Mouse (Mus musculus): ENCODE measurements at regions not wholly inside any gene's neighbourhood (a gene's known extent, or its start where the extent isn't known, plus 50 kb on each side); places are given as distances from the start of the nearest gene placed in this dataset.

DNA sequence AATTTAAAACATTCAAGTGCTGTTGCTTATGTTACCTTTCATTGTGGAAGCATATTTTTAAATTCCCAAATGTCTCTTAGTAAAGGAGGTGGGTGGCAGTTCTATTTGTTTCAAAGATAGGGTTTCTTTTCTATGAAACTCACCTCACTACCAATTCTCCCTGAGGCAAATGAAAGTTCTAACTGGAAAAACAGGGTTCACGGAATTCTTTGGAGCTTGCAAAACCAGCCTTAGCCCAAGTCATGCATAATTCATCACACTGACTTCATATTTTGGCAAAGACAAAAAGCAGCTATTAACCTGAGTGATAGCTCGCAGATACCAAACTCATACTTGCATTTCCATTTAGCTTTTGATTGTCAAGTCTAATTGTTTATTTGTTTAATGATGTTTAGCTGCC is 73.8 kb downstream of the Dio2 start:
- no peaks in the 10 kb centered on the region for H3K4me1 ChIP-seq (ENCODE audit: insufficient read depth)
- WGBS (ENCODE audit: insufficient replicate concordance): 48% methylated on average over 2 of the region's 2 CpGs
- TF ChIP-seq EP300 (IDR thresholded peaks at IDR 0.05; ENCODE audit: low read depth) (no peak), CTCF (IDR thresholded peaks at IDR 0.05; ENCODE audit: low read depth) (no peak)
- H3K4me2 ChIP-seq (ENCODE audit: low read depth, low read length): no peak overlapping the region
- H3K27ac ChIP-seq (ENCODE audit: low read depth): no peak overlapping the region
- H3K9me3 ChIP-seq (ENCODE audit: low read length): no peaks in the 10 kb centered on the region
- H3K27me3 ChIP-seq (ENCODE audit: insufficient read depth, low read length): no peaks in the 10 kb centered on the region
- no peak for ATAC-seq
- H3K36me3 ChIP-seq (replicated peaks; ENCODE audit: insufficient read depth, low read length): no peaks in the 10 kb centered on the region
- H3K9ac ChIP-seq (replicated peaks): no peak overlapping the region
- H3K4me3 ChIP-seq (ENCODE audit: low read depth, low read length): no peak overlapping the region
- DNase-seq: no peak

DNA sequence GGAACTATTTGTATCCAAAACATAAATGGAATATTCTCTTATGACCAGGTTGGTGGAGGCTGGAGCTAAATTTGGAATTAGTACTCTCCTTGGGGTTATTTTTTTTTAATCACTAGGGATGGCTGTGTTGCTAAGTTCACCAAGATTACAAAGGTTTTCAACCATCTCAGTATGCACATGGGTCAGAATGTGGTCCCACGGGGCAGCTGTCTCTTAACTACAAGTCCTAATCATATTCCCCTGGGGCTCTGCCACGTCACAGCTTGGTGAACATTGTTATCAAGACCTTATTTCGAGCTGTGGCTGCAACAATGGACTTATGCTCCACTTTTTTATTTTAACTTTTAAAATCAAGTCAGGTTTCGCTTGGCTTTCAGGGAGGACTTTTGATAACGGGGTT is 92.8 kb downstream of the Dio2 start:
- no peak overlapping the region for H3K4me2 ChIP-seq (ENCODE audit: low read depth, low read length)
- H3K27me3 ChIP-seq (ENCODE audit: insufficient read depth, low read length): no peaks in the 10 kb centered on the region
- no peak overlapping the region for H3K27ac ChIP-seq (ENCODE audit: low read depth)
- H3K9me3 ChIP-seq (ENCODE audit: low read length): no peaks in the 10 kb centered on the region
- DNase-seq: no peak
- H3K36me3 ChIP-seq (replicated peaks; ENCODE audit: insufficient read depth, low read length): no peaks in the 10 kb centered on the region
- no peak overlapping the region for H3K9ac ChIP-seq (replicated peaks)
- no peaks in the 10 kb centered on the region for H3K4me1 ChIP-seq (ENCODE audit: insufficient read depth)
- WGBS (ENCODE audit: insufficient replicate concordance): 58% methylated on average over 5 of the region's 5 CpGs
- TF ChIP-seq EP300 (IDR thresholded peaks at IDR 0.05; ENCODE audit: low read depth): no peak
- TF ChIP-seq CTCF (IDR thresholded peaks at IDR 0.05; ENCODE audit: low read depth): no peak
- ATAC-seq: no peak
- H3K4me3 ChIP-seq (ENCODE audit: low read depth, low read length): no peak overlapping the region

DNA sequence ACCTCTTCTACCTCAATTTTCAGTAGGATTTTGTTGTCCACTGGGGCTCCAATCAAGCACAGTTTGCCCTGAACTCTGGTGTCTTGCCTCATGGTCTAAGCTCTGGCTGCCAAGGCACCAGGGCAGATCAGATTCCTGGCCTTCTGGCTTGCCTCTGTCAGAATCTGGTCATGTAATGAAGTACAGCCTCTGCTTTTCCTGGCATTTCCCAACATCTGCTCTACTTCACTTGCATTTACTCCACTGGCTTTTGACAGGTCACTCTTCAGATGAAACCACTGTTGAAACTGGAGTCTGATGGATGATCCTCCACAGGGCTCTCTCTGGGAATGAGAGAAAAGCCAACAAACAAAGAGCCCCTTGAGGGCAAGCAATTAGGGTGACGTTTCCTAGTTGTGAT is 94.3 kb downstream of the Dio2 start:
- WGBS (ENCODE audit: insufficient replicate concordance): 20% methylated on average over 1 of the region's 1 CpGs
- Histone ChIP-seq H3K4me2 (ENCODE audit: low read depth, low read length) (no peak overlapping the region), H3K9ac (replicated peaks) (no peak overlapping the region), H3K36me3 (replicated peaks; ENCODE audit: insufficient read depth, low read length) (no peaks in the 10 kb centered on the region), H3K4me3 (ENCODE audit: low read depth, low read length) (no peak overlapping the region), H3K9me3 (ENCODE audit: low read length) (no peaks in the 10 kb centered on the region), H3K27me3 (ENCODE audit: insufficient read depth, low read length) (no peaks in the 10 kb centered on the region), H3K27ac (ENCODE audit: low read depth) (no peak overlapping the region), H3K4me1 (ENCODE audit: insufficient read depth) (no peaks in the 10 kb centered on the region)
- ATAC-seq (no peak), DNase-seq (no peak)
- TF ChIP-seq CTCF (IDR thresholded peaks at IDR 0.05; ENCODE audit: low read depth) (no peak), EP300 (IDR thresholded peaks at IDR 0.05; ENCODE audit: low read depth) (no peak)

- DNase-seq: no peak
- no peak overlapping the region for H3K9ac ChIP-seq (replicated peaks)
- H3K9me3 ChIP-seq (ENCODE audit: low read length): no peaks in the 10 kb centered on the region
- no peaks in the 10 kb centered on the region for H3K4me1 ChIP-seq (ENCODE audit: insufficient read depth)
- no peaks in the 10 kb centered on the region for H3K27me3 ChIP-seq (ENCODE audit: insufficient read depth, low read length)
- H3K4me2 ChIP-seq (ENCODE audit: low read depth, low read length): no peak overlapping the region
- H3K4me3 ChIP-seq (ENCODE audit: low read depth, low read length): no peak overlapping the region
- no peaks in the 10 kb centered on the region for H3K36me3 ChIP-seq (replicated peaks; ENCODE audit: insufficient read depth, low read length)
- H3K27ac ChIP-seq (ENCODE audit: low read depth): no peak overlapping the region
- ATAC-seq: no peak
- no peak for TF ChIP-seq CTCF (IDR thresholded peaks at IDR 0.05; ENCODE audit: low read depth)
- no peak for TF ChIP-seq EP300 (IDR thresholded peaks at IDR 0.05; ENCODE audit: low read depth)
These were observed 113.4 kb downstream of the Dio2 start for GRCm38 (mm10) chr12:90624856-90625255.

- no peak for ATAC-seq
- no peaks in the 10 kb centered on the region for H3K27me3 ChIP-seq (ENCODE audit: insufficient read depth, low read length)
- H3K36me3 ChIP-seq (replicated peaks; ENCODE audit: insufficient read depth, low read length): no peaks in the 10 kb centered on the region
- no peak overlapping the region for H3K27ac ChIP-seq (ENCODE audit: low read depth)
- no peak overlapping the region for H3K4me3 ChIP-seq (ENCODE audit: low read depth, low read length)
- no peaks in the 10 kb centered on the region for H3K9me3 ChIP-seq (ENCODE audit: low read length)
- WGBS (ENCODE audit: insufficient replicate concordance): 66% methylated on average over 2 of the region's 2 CpGs
- H3K9ac ChIP-seq (replicated peaks): no peak overlapping the region
- TF ChIP-seq EP300 (IDR thresholded peaks at IDR 0.05; ENCODE audit: low read depth): no peak
- no peak for TF ChIP-seq CTCF (IDR thresholded peaks at IDR 0.05; ENCODE audit: low read depth)
- H3K4me1 ChIP-seq (ENCODE audit: insufficient read depth): no peaks in the 10 kb centered on the region
- no peak overlapping the region for H3K4me2 ChIP-seq (ENCODE audit: low read depth, low read length)
- DNase-seq: no peak
These were observed 114.8 kb downstream of the Dio2 start for GRCm38 (mm10) chr12:90623426-90623825.

DNA sequence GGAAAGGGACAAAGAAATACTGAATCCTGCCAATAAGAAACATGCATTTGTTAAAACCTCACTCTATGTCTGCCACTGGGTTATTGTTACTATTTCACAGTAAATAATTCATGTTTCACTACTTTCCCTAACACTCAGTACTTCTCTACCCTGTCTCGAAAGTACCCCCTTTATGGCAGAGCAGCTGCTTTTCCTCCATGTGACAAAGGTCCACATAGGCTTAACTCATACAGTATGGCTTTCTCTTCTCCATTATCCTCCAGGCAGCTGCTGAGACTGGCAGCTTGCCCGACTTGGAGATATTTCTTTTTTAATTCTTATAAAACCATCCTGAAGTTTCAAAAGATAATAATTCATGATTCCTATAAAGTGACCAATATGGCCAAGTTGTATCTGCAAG is 129.4 kb downstream of the Dio2 start:
- 69% methylated on average over 2 of the region's 2 CpGs for WGBS (ENCODE audit: insufficient replicate concordance)
- H3K4me2 ChIP-seq (ENCODE audit: low read depth, low read length): no peak overlapping the region

DNA sequence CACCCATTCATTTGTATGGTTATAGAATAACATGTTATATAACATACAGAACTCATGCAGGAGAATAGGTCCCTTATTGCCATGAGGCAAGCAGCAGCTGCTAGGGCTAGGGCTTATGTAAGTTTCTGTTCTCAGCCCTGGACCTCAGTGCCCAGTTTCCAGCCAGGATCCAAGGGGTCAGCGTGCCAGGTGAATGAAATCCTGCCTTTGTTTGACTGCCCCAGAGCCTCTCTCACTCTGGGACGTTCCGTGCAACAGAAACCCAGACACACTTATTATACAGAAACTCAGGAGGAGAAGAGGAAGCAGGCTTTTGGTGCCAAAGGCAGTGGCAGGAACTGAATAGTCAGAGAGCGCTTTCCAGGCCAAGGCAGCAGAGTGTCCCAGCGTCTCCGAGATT is 130.3 kb downstream of the Dio2 start:
- Histone ChIP-seq H3K4me2 (ENCODE audit: low read depth, low read length) (no peak overlapping the region), H3K4me1 (ENCODE audit: insufficient read depth) (no peaks in the 10 kb centered on the region), H3K36me3 (replicated peaks; ENCODE audit: insufficient read depth, low read length) (no peaks in the 10 kb centered on the region), H3K4me3 (ENCODE audit: low read depth, low read length) (no peak overlapping the region), H3K9me3 (ENCODE audit: low read length) (no peaks in the 10 kb centered on the region), H3K27me3 (ENCODE audit: insufficient read depth, low read length) (no peaks in the 10 kb centered on the region), H3K27ac (ENCODE audit: low read depth) (no peak overlapping the region), H3K9ac (replicated peaks) (no peak overlapping the region)
- ATAC-seq (no peak), DNase-seq (no peak)
- TF ChIP-seq CTCF (IDR thresholded peaks at IDR 0.05; ENCODE audit: low read depth) (no peak), EP300 (IDR thresholded peaks at IDR 0.05; ENCODE audit: low read depth) (no peak)
- WGBS (ENCODE audit: insufficient replicate concordance): 73% methylated on average over 6 of the region's 6 CpGs

More for the DNA sequence above, 129.4 kb downstream of the Dio2 start:
- Histone ChIP-seq H3K27ac (ENCODE audit: low read depth) (no peak overlapping the region), H3K36me3 (replicated peaks; ENCODE audit: insufficient read depth, low read length) (no peaks in the 10 kb centered on the region), H3K9me3 (ENCODE audit: low read length) (no peaks in the 10 kb centered on the region), H3K9ac (replicated peaks) (no peak overlapping the region), H3K4me3 (ENCODE audit: low read depth, low read length) (no peak overlapping the region), H3K4me1 (ENCODE audit: insufficient read depth) (no peaks in the 10 kb centered on the region), H3K27me3 (ENCODE audit: insufficient read depth, low read length) (no peaks in the 10 kb centered on the region)
- TF ChIP-seq EP300 (IDR thresholded peaks at IDR 0.05; ENCODE audit: low read depth): no peak
- no peak for TF ChIP-seq CTCF (IDR thresholded peaks at IDR 0.05; ENCODE audit: low read depth)
- no peak for ATAC-seq
- DNase-seq: no peak
